Mouse (Mus musculus): Measurements from ENCODE around the gene Map2k2. TPM values are rescaled to one million over a fixed set of nuclear protein-coding genes. Genes with fewer than 3 reads are reported as not detected.

The Map2k2 gene
- total RNA-seq, 1 experiment from 2014 or later, result 56.2 TPM

- no peak for ATAC-seq (replicated peaks; ENCODE audit: low read depth, poor library complexity, severe bottlenecking)
Measured at GRCm38 (mm10) chr10:81140717-81141454, 35.2 kb downstream of the Map2k2 start.

GRCm38 (mm10) chr10:81141455-81142210, 35.9 kb downstream of the Map2k2 start:
- no peak for ATAC-seq (replicated peaks; ENCODE audit: low read depth, poor library complexity, severe bottlenecking)

- ATAC-seq (replicated peaks; ENCODE audit: low read depth, poor library complexity, severe bottlenecking), result no peak
Measured at GRCm38 (mm10) chr10:81142551-81142981, 36.9 kb downstream of the Map2k2 start.

- ATAC-seq (replicated peaks; ENCODE audit: low read depth, poor library complexity, severe bottlenecking), result no peak
Measured at GRCm38 (mm10) chr10:81143157-81143633, 37.5 kb downstream of the Map2k2 start.

GRCm38 (mm10) chr10:81143845-81144437, 38.2 kb downstream of the Map2k2 start:
- no peak for ATAC-seq (replicated peaks; ENCODE audit: low read depth, poor library complexity, severe bottlenecking)

- ATAC-seq (replicated peaks; ENCODE audit: low read depth, poor library complexity, severe bottlenecking), result no peak
Measured at GRCm38 (mm10) chr10:81144667-81145066, 39.0 kb downstream of the Map2k2 start.

GRCm38 (mm10) chr10:81145307-81145706, 39.6 kb downstream of the Map2k2 start:
- ATAC-seq (replicated peaks; ENCODE audit: low read depth, poor library complexity, severe bottlenecking), result no peak

GRCm38 (mm10) chr10:81145778-81146177, 40.1 kb downstream of the Map2k2 start:
- ATAC-seq (replicated peaks; ENCODE audit: low read depth, poor library complexity, severe bottlenecking), result no peak

GRCm38 (mm10) chr10:81146296-81146695, 40.6 kb downstream of the Map2k2 start:
- ATAC-seq (replicated peaks; ENCODE audit: low read depth, poor library complexity, severe bottlenecking), result no peak

GRCm38 (mm10) chr10:81151261-81151660, 45.5 kb downstream of the Map2k2 start:
- ATAC-seq (replicated peaks; ENCODE audit: low read depth, poor library complexity, severe bottlenecking), result no peak

GRCm38 (mm10) chr10:81152609-81153008, 46.9 kb downstream of the Map2k2 start:
- ATAC-seq (replicated peaks; ENCODE audit: low read depth, poor library complexity, severe bottlenecking), result no peak

GRCm38 (mm10) chr10:81154313-81154712, 48.6 kb downstream of the Map2k2 start:
- no peak for ATAC-seq (replicated peaks; ENCODE audit: low read depth, poor library complexity, severe bottlenecking)

GRCm38 (mm10) chr10:81154736-81155135, 49.0 kb downstream of the Map2k2 start:
- ATAC-seq (replicated peaks; ENCODE audit: low read depth, poor library complexity, severe bottlenecking), result no peak

- peak; percentile 37 for ATAC-seq (replicated peaks; ENCODE audit: low read depth, poor library complexity, severe bottlenecking)
Measured at GRCm38 (mm10) chr10:81161602-81162317, 56.0 kb downstream of the Map2k2 start.

GRCm38 (mm10) chr10:81162318-81162652, 56.6 kb downstream of the Map2k2 start:
- ATAC-seq (replicated peaks; ENCODE audit: low read depth, poor library complexity, severe bottlenecking), result peak; percentile 63

GRCm38 (mm10) chr10:81165118-81165517, 59.4 kb downstream of the Map2k2 start:
- no peak for ATAC-seq (replicated peaks; ENCODE audit: low read depth, poor library complexity, severe bottlenecking)

GRCm38 (mm10) chr10:81167200-81168086, 61.7 kb downstream of the Map2k2 start, which contains the start of gene Pias4:
Gene Pias4 (minus strand): TSS chr10:81167923.
- ATAC-seq (replicated peaks; ENCODE audit: low read depth, poor library complexity, severe bottlenecking), result peak; percentile 85

- peak; percentile 9; the same call in 1 of the 2 replicates for ATAC-seq (replicated peaks; ENCODE audit: low read depth, poor library complexity, severe bottlenecking)
Measured at GRCm38 (mm10) chr10:81168087-81168431, 62.3 kb downstream of the Map2k2 start.

- peak; percentile 55 for ATAC-seq (replicated peaks; ENCODE audit: low read depth, poor library complexity, severe bottlenecking)
Measured at GRCm38 (mm10) chr10:81168521-81169244, 63.0 kb downstream of the Map2k2 start.
